Mouse (Mus musculus) 416B (cell line): ENCODE measurements around the gene Klf13.

Source experiments
- DNase-seq: peaks from one replicate; pipeline ENCODE4 v3.0.0; 2011; ENCODE audit warnings: low read depth

Gene Klf13

GRCm38 (mm10) chr7:63907778-63908495, 30.8 kb downstream of the Klf13 start:
- no peak for DNase-seq

GRCm38 (mm10) chr7:63905642-63906041, 33.1 kb downstream of the Klf13 start:
- no peak for DNase-seq

- DNase-seq, result no peak
Measured at GRCm38 (mm10) chr7:63905190-63905589, 33.5 kb downstream of the Klf13 start.

GRCm38 (mm10) chr7:63903635-63904380, 34.9 kb downstream of the Klf13 start:
- peak; percentile 45 for DNase-seq

GRCm38 (mm10) chr7:63902604-63903210, 36.0 kb downstream of the Klf13 start:
- no peak for DNase-seq

- DNase-seq, result no peak
Measured at GRCm38 (mm10) chr7:63901942-63902341, 36.8 kb downstream of the Klf13 start.

GRCm38 (mm10) chr7:63901346-63901745, 37.4 kb downstream of the Klf13 start:
- DNase-seq, result no peak

GRCm38 (mm10) chr7:63900411-63900810, 38.3 kb downstream of the Klf13 start:
- DNase-seq, result no peak

- DNase-seq, result no peak
Measured at GRCm38 (mm10) chr7:63899925-63900324, 38.8 kb downstream of the Klf13 start.

GRCm38 (mm10) chr7:63898201-63898600, 40.5 kb downstream of the Klf13 start:
- no peak for DNase-seq

GRCm38 (mm10) chr7:63897655-63898054, 41.1 kb downstream of the Klf13 start:
- DNase-seq, result peak; percentile 29

GRCm38 (mm10) chr7:63896968-63897468, 41.7 kb downstream of the Klf13 start:
- peak; percentile 94 for DNase-seq

- no peak for DNase-seq
Measured at GRCm38 (mm10) chr7:63896276-63896967, 42.3 kb downstream of the Klf13 start.

- DNase-seq, result no peak
Measured at GRCm38 (mm10) chr7:63895223-63895622, 43.5 kb downstream of the Klf13 start.

GRCm38 (mm10) chr7:63894662-63895061, 44.1 kb downstream of the Klf13 start:
- no peak for DNase-seq

- no peak for DNase-seq
Measured at GRCm38 (mm10) chr7:63893729-63894128, 45.0 kb downstream of the Klf13 start.

GRCm38 (mm10) chr7:63893201-63893600, 45.5 kb downstream of the Klf13 start:
- no peak for DNase-seq

GRCm38 (mm10) chr7:63891488-63892075, 47.1 kb downstream of the Klf13 start:
- DNase-seq, result no peak

- DNase-seq, result no peak
Measured at GRCm38 (mm10) chr7:63889116-63889975, 49.4 kb downstream of the Klf13 start.

GRCm38 (mm10) chr7:63888674-63889073, 50.0 kb downstream of the Klf13 start:
- DNase-seq, result no peak

- DNase-seq, result no peak
Measured at GRCm38 (mm10) chr7:63887602-63888123, 51.1 kb downstream of the Klf13 start.
